Mouse (Mus musculus) neural tube, embryonic 13.5 days (tissue): ENCODE results near the gene Camta1. TPM values are rescaled to one million over a fixed set of nuclear protein-coding genes. Genes with fewer than 3 reads are reported as not detected.

Source experiments
- ATAC-seq: fragments of 200-750 bp; cut with Nextera tagmentation; 2 replicates; pipeline ENCODE4 v1.8.0; 2017; ENCODE audit warnings: low read depth, mild to moderate bottlenecking, moderate TSS enrichment, moderate library complexity
- H3K27ac ChIP-seq: fragments of 300-500 bp; sonication (generic); replicated peaks from 2 replicates; pipeline ENCODE4 v1.5.1; 2015; ENCODE audit warnings: moderate library complexity, mild to moderate bottlenecking, inconsistent platforms
- H3K27me3 ChIP-seq: fragments of 300-500 bp; sonication (generic); 2 replicates; pipeline ENCODE4 v1.6.1; 2015; ENCODE audit warnings: mild to moderate bottlenecking, inconsistent platforms
- H3K36me3 ChIP-seq: fragments of 300-500 bp; sonication (generic); 2 replicates; pipeline ENCODE4 v1.6.1; 2015; ENCODE audit warnings: mild to moderate bottlenecking, inconsistent platforms
- H3K4me1 ChIP-seq: fragments of 300-500 bp; sonication (generic); replicated peaks from 2 replicates; pipeline ENCODE4 v1.6.1; 2015; ENCODE audit warnings: inconsistent platforms
- H3K4me2 ChIP-seq: fragments of 300-500 bp; sonication (generic); 2 replicates; pipeline ENCODE4 v1.6.1; 2015; ENCODE audit warnings: inconsistent platforms, mild to moderate bottlenecking, moderate library complexity
- H3K4me3 ChIP-seq: fragments of 300-500 bp; sonication (generic); 2 replicates; pipeline ENCODE4 v1.5.1; 2015; ENCODE audit warnings: mild to moderate bottlenecking, inconsistent platforms
- H3K9ac ChIP-seq: fragments of 300-500 bp; sonication (generic); 2 replicates; pipeline ENCODE4 v1.6.1; 2015; ENCODE audit warnings: moderate library complexity, mild to moderate bottlenecking, inconsistent platforms
- H3K9me3 ChIP-seq: fragments of 300-500 bp; sonication (generic); 2 replicates; pipeline ENCODE4 v1.6.1; 2016; ENCODE audit warnings: inconsistent platforms
- WGBS: fragments of 180-500 bp; shearing (Covaris S2); methylation state at CpG from one replicate; pipeline ENCODE4 v1.1.7; 2015; 5-methylcytosine and 5-hydroxymethylcytosine counted together
- polyA plus RNA-seq: library from polyadenylated mRNA; unstranded; fragments of >200 nt; fragmentation: Nextera tagmentation; extraction: Ambion mirVana; gene quantifications from 2 replicates; pipeline ENCODE4 v1.2.1, GENCODE M21; 2015

Gene Camta1
- polyA plus RNA-seq, 1 experiment from 2014 or later: 165 TPM

- no peak overlapping the region for H3K4me2 ChIP-seq
- no peaks in the 10 kb centered on the region for H3K36me3 ChIP-seq
- H3K4me1 ChIP-seq: peaks cover 57% of the 10 kb centered on the region
- H3K27me3 ChIP-seq: no peaks in the 10 kb centered on the region
- H3K9ac ChIP-seq: no peak overlapping the region
- no peak overlapping the region for H3K4me3 ChIP-seq
- 28% methylated on average over 9 of the region's 9 CpGs for WGBS
- ATAC-seq: no peak
- H3K27ac ChIP-seq: peak overlapping the region; percentile 57
- no peaks in the 10 kb centered on the region for H3K9me3 ChIP-seq
These were observed 222.7 kb downstream of the Camta1 start for GRCm38 (mm10) chr4:151638941-151639340.

GRCm38 (mm10) chr4:151637348-151637747 lies 224.3 kb downstream of the Camta1 start:
- WGBS: 59% methylated on average over 9 of the region's 9 CpGs
- H3K4me2 ChIP-seq: no peak overlapping the region
- peaks cover 55% of the 10 kb centered on the region for H3K4me1 ChIP-seq
- no peaks in the 10 kb centered on the region for H3K36me3 ChIP-seq
- no peak overlapping the region for H3K4me3 ChIP-seq
- ATAC-seq: peak; percentile 40
- H3K27me3 ChIP-seq: no peaks in the 10 kb centered on the region
- peak overlapping the region; percentile 26; the same call in 1 of the 2 replicates for H3K9ac ChIP-seq
- peak overlapping the region; percentile 73 for H3K27ac ChIP-seq
- H3K9me3 ChIP-seq: no peaks in the 10 kb centered on the region

GRCm38 (mm10) chr4:151634771-151635170 lies 226.9 kb downstream of the Camta1 start:
- H3K9ac ChIP-seq: no peak overlapping the region
- H3K4me1 ChIP-seq: peaks cover 56% of the 10 kb centered on the region
- no peak overlapping the region for H3K4me2 ChIP-seq
- H3K4me3 ChIP-seq: no peak overlapping the region
- H3K9me3 ChIP-seq: no peaks in the 10 kb centered on the region
- no peak for ATAC-seq
- H3K27me3 ChIP-seq: no peaks in the 10 kb centered on the region
- peak overlapping the region; percentile 39; the same call in 1 of the 2 replicates for H3K27ac ChIP-seq
- 27% methylated on average over 6 of the region's 6 CpGs for WGBS
- H3K36me3 ChIP-seq: no peaks in the 10 kb centered on the region

GRCm38 (mm10) chr4:151633795-151634194 lies 227.9 kb downstream of the Camta1 start:
- Histone ChIP-seq H3K4me1 (peaks cover 48% of the 10 kb centered on the region), H3K4me2 (no peak overlapping the region), H3K36me3 (no peaks in the 10 kb centered on the region), H3K4me3 (no peak overlapping the region), H3K27ac (no peak overlapping the region), H3K9me3 (no peaks in the 10 kb centered on the region), H3K27me3 (no peaks in the 10 kb centered on the region), H3K9ac (no peak overlapping the region)
- 85% methylated on average over 8 of the region's 8 CpGs for WGBS
- no peak for ATAC-seq

GRCm38 (mm10) chr4:151632321-151632720 lies 229.4 kb downstream of the Camta1 start:
- 77% methylated on average over 6 of the region's 6 CpGs for WGBS
- no peak overlapping the region for H3K4me2 ChIP-seq
- H3K9me3 ChIP-seq: no peaks in the 10 kb centered on the region
- peaks cover 37% of the 10 kb centered on the region for H3K4me1 ChIP-seq
- no peaks in the 10 kb centered on the region for H3K27me3 ChIP-seq
- no peak overlapping the region for H3K4me3 ChIP-seq
- ATAC-seq: no peak
- no peak overlapping the region for H3K9ac ChIP-seq
- H3K36me3 ChIP-seq: no peaks in the 10 kb centered on the region
- no peak overlapping the region for H3K27ac ChIP-seq

- H3K4me1 ChIP-seq: peaks cover 39% of the 10 kb centered on the region
- H3K9ac ChIP-seq: no peak overlapping the region
- no peak overlapping the region for H3K4me3 ChIP-seq
- H3K27me3 ChIP-seq: no peaks in the 10 kb centered on the region
- no peaks in the 10 kb centered on the region for H3K36me3 ChIP-seq
- no peak overlapping the region for H3K4me2 ChIP-seq
- H3K9me3 ChIP-seq: no peaks in the 10 kb centered on the region
- H3K27ac ChIP-seq: peak overlapping the region; percentile 49; the same call in 1 of the 2 replicates
- WGBS: 55% methylated on average over 10 of the region's 10 CpGs
- ATAC-seq: no peak
These were observed 231.0 kb downstream of the Camta1 start for GRCm38 (mm10) chr4:151630664-151631063.

GRCm38 (mm10) chr4:151630231-151630630 lies 231.4 kb downstream of the Camta1 start:
- Histone ChIP-seq H3K27me3 (no peaks in the 10 kb centered on the region), H3K27ac (no peak overlapping the region), H3K4me2 (no peak overlapping the region), H3K9me3 (no peaks in the 10 kb centered on the region), H3K4me1 (peaks cover 35% of the 10 kb centered on the region), H3K36me3 (no peaks in the 10 kb centered on the region), H3K4me3 (no peak overlapping the region), H3K9ac (no peak overlapping the region)
- 46% methylated on average over 3 of the region's 3 CpGs for WGBS
- no peak for ATAC-seq

GRCm38 (mm10) chr4:151619541-151620016 lies 242.1 kb downstream of the Camta1 start:
- WGBS: 57% methylated on average over 14 of the region's 14 CpGs
- no peaks in the 10 kb centered on the region for H3K9me3 ChIP-seq
- 0 out of 2 replicates have a peak overlapping the region, but pooled peaks have one; percentile 20 for H3K27ac ChIP-seq
- H3K27me3 ChIP-seq: no peaks in the 10 kb centered on the region
- no peak overlapping the region for H3K4me2 ChIP-seq
- peaks cover 31% of the 10 kb centered on the region for H3K4me1 ChIP-seq
- no peak overlapping the region for H3K4me3 ChIP-seq
- no peak overlapping the region for H3K9ac ChIP-seq
- H3K36me3 ChIP-seq: no peaks in the 10 kb centered on the region
- no peak for ATAC-seq

- peaks cover 31% of the 10 kb centered on the region for H3K4me1 ChIP-seq
- 32% methylated on average over 21 of the region's 21 CpGs for WGBS
- peak; percentile 70 for ATAC-seq
- no peak overlapping the region for H3K4me3 ChIP-seq
- H3K4me2 ChIP-seq: 0 out of 2 replicates have a peak overlapping the region, but pooled peaks have one; percentile 9
- no peaks in the 10 kb centered on the region for H3K36me3 ChIP-seq
- peaks cover 2% of the 10 kb centered on the region; the same call in 1 of the 2 replicates for H3K9me3 ChIP-seq
- no peaks in the 10 kb centered on the region for H3K27me3 ChIP-seq
- H3K27ac ChIP-seq: peak overlapping the region; percentile 20
- H3K9ac ChIP-seq: no peak overlapping the region
These were observed 243.0 kb downstream of the Camta1 start for GRCm38 (mm10) chr4:151618420-151619310.

- Histone ChIP-seq H3K4me3 (no peak overlapping the region), H3K36me3 (no peaks in the 10 kb centered on the region), H3K27me3 (no peaks in the 10 kb centered on the region), H3K4me2 (no peak overlapping the region), H3K27ac (peak overlapping the region; percentile 28), H3K9ac (no peak overlapping the region), H3K9me3 (peaks cover 4% of the 10 kb centered on the region; the same call in 1 of the 2 replicates), H3K4me1 (peaks cover 44% of the 10 kb centered on the region)
- ATAC-seq: no peak
- WGBS: 45% methylated on average over 6 of the region's 6 CpGs
These were observed 250.1 kb downstream of the Camta1 start for GRCm38 (mm10) chr4:151611621-151612020.

GRCm38 (mm10) chr4:151610266-151610665 lies 251.4 kb downstream of the Camta1 start:
- peaks cover 4% of the 10 kb centered on the region; the same call in 1 of the 2 replicates for H3K9me3 ChIP-seq
- 12% methylated on average over 8 of the region's 8 CpGs for WGBS
- peaks cover 44% of the 10 kb centered on the region for H3K4me1 ChIP-seq
- no peak overlapping the region for H3K4me3 ChIP-seq
- ATAC-seq: 0 out of 2 replicates have a peak, but pooled peaks have one; percentile 57
- no peak overlapping the region for H3K9ac ChIP-seq
- H3K27ac ChIP-seq: peak overlapping the region; percentile 49; the same call in 1 of the 2 replicates
- no peaks in the 10 kb centered on the region for H3K27me3 ChIP-seq
- no peak overlapping the region for H3K4me2 ChIP-seq
- H3K36me3 ChIP-seq: no peaks in the 10 kb centered on the region

GRCm38 (mm10) chr4:151604907-151605306 lies 256.8 kb downstream of the Camta1 start:
- peaks cover 40% of the 10 kb centered on the region for H3K4me1 ChIP-seq
- no peak overlapping the region for H3K9ac ChIP-seq
- no peaks in the 10 kb centered on the region for H3K27me3 ChIP-seq
- ATAC-seq: no peak
- H3K27ac ChIP-seq: no peak overlapping the region
- H3K36me3 ChIP-seq: no peaks in the 10 kb centered on the region
- no peaks in the 10 kb centered on the region for H3K9me3 ChIP-seq
- WGBS: 37% methylated on average over 6 of the region's 6 CpGs
- no peak overlapping the region for H3K4me2 ChIP-seq
- no peak overlapping the region for H3K4me3 ChIP-seq
